Mouse (Mus musculus) MEL (cell line): ENCODE results near the gene Spaca7.

Experiments
- CTCF ChIP-seq, 3 experiments: IDR thresholded peaks in 2 of 3; conservative IDR thresholded peaks in 1 of 3; 2 replicates each; pipeline ENCODE4 v1.5.1; 2011 to 2012; ENCODE audit warnings: low read length in 3 of 3, low read depth in 2 of 3, mild to moderate bottlenecking in 2 of 3, improper control_type of control experiment in 1 of 3, inconsistent platforms in 1 of 3, mixed read lengths in 1 of 3, moderate library complexity in 1 of 3; ENCODE audit not compliant: control insufficient read depth in 1 of 3, insufficient read depth in 1 of 3, poor library complexity in 1 of 3, severe bottlenecking in 1 of 3
- ELF1 ChIP-seq: IDR thresholded peaks from 2 replicates; pipeline ENCODE4 v1.6.1; 2014; ENCODE audit warnings: low read depth, mild to moderate bottlenecking, inconsistent platforms, low read length, improper control_type of control experiment, moderate library complexity
- GATA1 ChIP-seq: IDR thresholded peaks from 2 replicates; pipeline ENCODE4 v1.6.1; 2011; ENCODE audit warnings: low read depth, low read length, improper control_type of control experiment
- KAT2A ChIP-seq: conservative IDR thresholded peaks from 2 replicates; pipeline ENCODE4 v1.6.1; 2012; ENCODE audit warnings: low read depth, low read length, improper control_type of control experiment, inconsistent platforms
- MEF2A ChIP-seq: IDR thresholded peaks from 2 replicates; pipeline ENCODE4 v1.6.1; 2014; ENCODE audit warnings: low read depth, mild to moderate bottlenecking, inconsistent platforms, low read length, improper control_type of control experiment; ENCODE audit not compliant: poor library complexity, insufficient replicate concordance, severe bottlenecking; ENCODE audit errors: extremely low read depth
- POLR2A ChIP-seq, 2 experiments: IDR thresholded peaks; 2 replicates each; pipeline ENCODE4 v1.6.1; 2011 to 2012; ENCODE audit warnings: low read length in 2 of 2, mild to moderate bottlenecking in 2 of 2, control low read depth in 1 of 2, improper control_type of control experiment in 1 of 2, low read depth in 1 of 2, moderate library complexity in 1 of 2; ENCODE audit not compliant: control insufficient read depth in 1 of 2, insufficient read depth in 1 of 2, poor library complexity in 1 of 2
- USF1 ChIP-seq: IDR thresholded peaks from 2 replicates; pipeline ENCODE4 v1.6.1; 2014; ENCODE audit warnings: low read depth, mild to moderate bottlenecking, inconsistent platforms, low read length, improper control_type of control experiment, moderate library complexity
- ZMIZ1 ChIP-seq: IDR thresholded peaks from 2 replicates; pipeline ENCODE4 v1.6.1; 2012; ENCODE audit warnings: low read depth, mild to moderate bottlenecking, inconsistent platforms, low read length, improper control_type of control experiment, moderate library complexity

DNA sequence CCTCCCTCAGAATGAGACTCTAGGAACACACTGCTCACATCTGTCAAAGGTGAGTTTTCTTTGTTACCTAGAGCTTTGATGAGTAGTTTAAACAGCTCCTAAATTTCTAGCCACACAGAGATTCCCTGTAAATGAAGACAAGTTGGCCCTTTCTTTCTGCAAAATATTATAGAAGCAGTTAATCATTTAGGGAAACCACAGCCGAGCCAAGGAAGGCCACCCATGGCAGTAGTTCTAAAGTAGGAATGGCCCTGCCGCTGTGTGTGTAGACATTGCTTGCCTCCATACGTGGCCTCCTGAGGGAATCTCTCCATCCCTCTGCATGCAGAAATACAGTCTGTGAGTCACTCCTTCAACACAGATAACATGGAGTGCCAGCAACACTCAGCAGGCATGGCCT is 14.0 kb upstream of the Spaca7 start:
- TF ChIP-seq POLR2A (IDR thresholded peaks at IDR 0.05; ENCODE audit: control insufficient read depth in 1 of 2, insufficient read depth in 1 of 2, low read depth in 1 of 2, low read length in 2 of 2, poor library complexity in 1 of 2) (no peak), GATA1 (no peak), CTCF (IDR thresholded peaks at IDR 0.05 in 2 of 3, conservative IDR thresholded peaks at IDR 0.05 in 1 of 3; ENCODE audit: control insufficient read depth in 1 of 3, insufficient read depth in 1 of 3, low read depth in 2 of 3, low read length in 3 of 3, poor library complexity in 1 of 3, severe bottlenecking in 1 of 3) (no peak), ZMIZ1 (no peak), KAT2A (no peak), ELF1 (no peak), MEF2A (no peak), USF1 (no peak)
